Mouse (Mus musculus) spleen, adult 2 months (tissue): ENCODE data around the gene Vmn1r220. TPM values are rescaled to one million over a fixed set of nuclear protein-coding genes. Genes with fewer than 3 reads are reported as not detected.
"Not testable (repeated sequence)": the region's sequence is repeated elsewhere in the genome, so short reads cannot be mapped to it uniquely, and the experiment has no call there.

ENCODE experiments used
- DNase-seq, 2 experiments: peaks; one replicate each; pipeline versions ENCODE4 v3.0.0 to v3.0.0-alpha.2; 2012 to 2021; ENCODE audit warnings: low spot score in 2 of 2, low read depth in 1 of 2
- H3K27ac ChIP-seq: fragments of 200-500 bp; 2 replicates; pipeline ENCODE4 v1.5.1; 2012; ENCODE audit warnings: low read length, inconsistent platforms; ENCODE audit not compliant: insufficient read depth
- H3K27me3 ChIP-seq: fragments of 200-500 bp; 2 replicates; pipeline ENCODE4 v1.6.1; 2012; ENCODE audit warnings: mild to moderate bottlenecking, moderate library complexity, low read length, inconsistent platforms; ENCODE audit not compliant: control insufficient read depth, insufficient read depth
- H3K36me3 ChIP-seq: fragments of 200-500 bp; 2 replicates; pipeline ENCODE4 v1.6.1; 2012; ENCODE audit warnings: mild to moderate bottlenecking, low read length, inconsistent platforms; ENCODE audit not compliant: control insufficient read depth, insufficient read depth
- H3K4me1 ChIP-seq: fragments of 200-500 bp; 2 replicates; pipeline ENCODE4 v1.6.1; 2011; ENCODE audit warnings: inconsistent platforms; ENCODE audit not compliant: control insufficient read depth, insufficient read depth, insufficient read length
- H3K4me3 ChIP-seq: fragments of 200-500 bp; 2 replicates; pipeline ENCODE4 v1.5.1; 2011; ENCODE audit warnings: mild to moderate bottlenecking, inconsistent platforms; ENCODE audit not compliant: insufficient read depth, insufficient read length; ENCODE audit errors: extremely low read depth
- CTCF ChIP-seq: fragments of 200-500 bp; IDR thresholded peaks from 2 replicates; pipeline ENCODE4 v1.5.1; 2011; ENCODE audit warnings: mild to moderate bottlenecking, inconsistent platforms; ENCODE audit not compliant: insufficient read depth, insufficient read length, insufficient replicate concordance; ENCODE audit errors: extremely low read depth
- POLR2A ChIP-seq: fragments of 200-500 bp; IDR thresholded peaks from 2 replicates; pipeline ENCODE4 v1.6.1; 2011; ENCODE audit warnings: low read depth, low read length, inconsistent platforms
- WGBS: fragments of 180-500 bp; shearing (Covaris S2); methylation state at CpG from one replicate; pipeline ENCODE4 v1.1.7; 2018; 5-methylcytosine and 5-hydroxymethylcytosine counted together
- polyA plus RNA-seq: library from polyadenylated mRNA; depleted of rRNA; stranded (reverse); fragments of >200 nt; gene quantifications from 2 replicates; pipeline ENCODE4 v1.2.3, GENCODE M21; 2012; rRNA removed

The Vmn1r220 gene
- polyA plus RNA-seq = not detected in 2 replicates

DNA sequence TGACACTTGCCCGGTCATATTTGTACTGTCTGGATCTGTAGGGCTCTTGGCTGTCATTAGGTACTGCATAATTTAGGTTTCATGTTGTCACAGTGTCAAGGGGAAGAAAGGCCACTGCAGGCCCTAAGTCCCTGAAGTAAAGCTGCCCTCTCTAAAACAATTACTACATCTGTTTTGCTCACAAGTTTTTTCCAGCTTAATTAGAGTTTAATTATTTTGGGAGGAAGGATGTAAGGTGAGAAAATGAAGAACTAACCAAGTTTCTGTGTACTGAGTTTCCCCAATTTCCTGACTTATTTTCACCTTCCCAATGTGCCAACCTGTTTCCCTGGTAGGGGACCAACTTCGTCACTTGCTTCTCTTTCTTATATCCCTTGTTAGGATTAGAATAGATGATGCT is at the start of gene Vmn1r220:
Gene Vmn1r220, minus strand, starts transcription at position 101 of the 400 bp plus-strand sequence.
- Histone ChIP-seq H3K4me3 (no peak within 1 kb of the TSS), H3K36me3 (no peaks in the 10 kb centered on the region), H3K4me1 (no peaks in the 10 kb centered on the region), H3K27me3 (no peaks in the 10 kb centered on the region), H3K27ac (no peak within 1 kb of the TSS)
- TF ChIP-seq POLR2A = no peak
- no peak for TF ChIP-seq CTCF
- WGBS = 81% methylated on average over 2 of the region's 2 CpGs
- no peak for DNase-seq

- not testable (repeated sequence) for H3K27me3 ChIP-seq, DNase-seq, H3K4me1 ChIP-seq, H3K36me3 ChIP-seq, H3K4me3 ChIP-seq, H3K27ac ChIP-seq
Measured at GRCm38 (mm10) chr13:23235847-23236246, 48.1 kb upstream of the Vmn1r220 start, which contains the start of gene Vmn1r222. Vmn1r222 (minus strand) TSS chr13:23235947.

GRCm38 (mm10) chr13:23213827-23214226 is 26.1 kb upstream of the Vmn1r220 start, which contains the start of gene Vmn1r221:
Vmn1r221 (plus strand) TSS chr13:23214127.
- not testable (repeated sequence) for H3K27ac ChIP-seq, DNase-seq, H3K4me3 ChIP-seq, H3K36me3 ChIP-seq, H3K4me1 ChIP-seq, H3K27me3 ChIP-seq
- WGBS = 78% methylated on average over 2 of the region's 2 CpGs

DNA sequence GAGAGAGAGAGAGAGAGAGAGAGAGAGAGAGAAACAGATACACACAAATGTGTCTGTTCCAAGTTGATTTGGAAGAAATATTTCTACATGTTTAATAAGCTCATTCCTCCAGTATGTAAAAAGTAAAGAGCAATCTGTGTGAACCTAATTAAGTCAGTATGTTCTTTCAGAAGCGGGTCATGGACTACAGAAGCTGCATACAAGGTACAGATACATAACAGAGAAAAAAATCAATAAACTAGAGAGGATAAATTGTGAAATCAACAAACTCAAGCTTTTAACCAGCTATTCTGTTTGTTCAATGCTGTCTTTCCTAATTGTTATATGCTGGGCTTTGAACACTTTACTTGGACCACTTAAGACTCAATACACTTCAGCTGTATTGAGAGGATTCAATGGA is 16.1 kb upstream of the Vmn1r220 start:
- H3K36me3 ChIP-seq, H3K27ac ChIP-seq, H3K4me3 ChIP-seq, H3K4me1 ChIP-seq, H3K27me3 ChIP-seq, DNase-seq: not testable (repeated sequence)
- WGBS = 64% methylated on average over 1 of the region's 1 CpGs

- H3K4me1 ChIP-seq, H3K27me3 ChIP-seq, DNase-seq, H3K27ac ChIP-seq, H3K4me3 ChIP-seq, H3K36me3 ChIP-seq: not testable (repeated sequence)
- WGBS = 81% methylated on average over 4 of the region's 4 CpGs
Measured at GRCm38 (mm10) chr13:23166471-23166870, 21.3 kb downstream of the Vmn1r220 start.

DNA sequence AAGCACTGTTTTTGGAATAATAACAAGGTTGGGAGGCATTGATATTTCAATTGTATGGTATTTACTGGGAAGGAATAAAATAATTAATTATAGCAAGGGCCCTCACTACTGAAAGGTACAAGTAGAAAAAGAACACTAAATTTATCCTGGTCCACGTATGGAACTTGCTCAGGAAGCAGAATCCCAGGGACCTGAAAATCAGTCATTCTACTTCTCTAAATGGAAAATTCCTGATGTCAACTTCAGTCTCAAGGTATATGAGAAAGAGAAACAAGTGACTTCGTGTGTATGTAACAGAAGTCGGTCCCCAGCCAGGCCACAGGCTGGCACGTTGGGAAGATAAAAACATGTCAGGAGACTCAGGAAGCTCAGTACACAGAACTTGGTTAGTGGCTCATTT is 28.8 kb downstream of the Vmn1r220 start, which contains the start of gene Vmn1r219:
Gene Vmn1r219, plus strand, starts transcription at position 301 of the 400 bp plus-strand sequence.
- Histone ChIP-seq H3K4me3 (no peak within 1 kb of the TSS), H3K36me3 (no peaks in the 10 kb centered on the region), H3K27me3 (no peaks in the 10 kb centered on the region), H3K27ac (no peak within 1 kb of the TSS), H3K4me1 (no peaks in the 10 kb centered on the region)
- TF ChIP-seq POLR2A (no peak), CTCF (no peak)
- 72% methylated on average over 4 of the region's 4 CpGs for WGBS
- DNase-seq = no peak

DNA sequence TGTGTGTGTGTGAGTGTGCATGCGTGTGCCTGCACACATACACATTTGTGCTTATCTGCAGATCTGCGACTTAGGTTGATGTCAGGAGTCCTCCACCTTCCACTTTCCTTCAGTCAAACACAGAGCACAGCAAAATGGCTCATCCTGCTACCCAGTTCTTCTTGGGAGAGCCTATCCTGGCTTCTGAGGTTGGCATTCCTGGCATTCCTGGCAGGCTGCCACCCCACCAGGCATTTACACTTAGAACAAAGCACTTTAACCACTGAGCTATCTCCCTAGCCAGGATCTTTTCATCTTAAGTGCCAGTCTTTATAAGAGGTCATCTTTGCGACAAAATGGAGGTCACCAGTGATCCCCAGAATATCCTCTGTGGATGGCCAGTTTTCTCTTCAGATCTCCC is 29.9 kb downstream of the Vmn1r220 start:
- 79% methylated on average over 3 of the region's 3 CpGs for WGBS
- Histone ChIP-seq H3K4me3 (no peak overlapping the region), H3K4me1 (no peaks in the 10 kb centered on the region), H3K27me3 (no peaks in the 10 kb centered on the region), H3K36me3 (no peaks in the 10 kb centered on the region), H3K27ac (no peak overlapping the region)
- TF ChIP-seq CTCF (no peak), POLR2A (no peak)
- DNase-seq = no peak

GRCm38 (mm10) chr13:23138880-23139279 is 48.9 kb downstream of the Vmn1r220 start:
- H3K4me3 ChIP-seq = no peak overlapping the region
- no peak for DNase-seq
- no peaks in the 10 kb centered on the region for H3K36me3 ChIP-seq
- H3K4me1 ChIP-seq = no peaks in the 10 kb centered on the region
- 90% methylated on average over 2 of the region's 2 CpGs for WGBS
- TF ChIP-seq CTCF = no peak
- TF ChIP-seq POLR2A = no peak
- H3K27ac ChIP-seq = no peak overlapping the region
- H3K27me3 ChIP-seq = no peaks in the 10 kb centered on the region
